Mouse (Mus musculus) hindbrain, embryonic 12.5 days (tissue): ENCODE results near the gene Rpap1. TPM values are rescaled to one million over a fixed set of nuclear protein-coding genes. Genes with fewer than 3 reads are reported as not detected.
A peak's percentile ranks its signal among the peaks of the same experiment; 100 is the strongest.

Experiments
- ATAC-seq: fragments of 200-750 bp; cut with Nextera tagmentation; 2 replicates; pipeline ENCODE4 v1.8.0; 2017; ENCODE audit warnings: moderate TSS enrichment; ENCODE audit not compliant: low FRiP score
- H3K27ac ChIP-seq: fragments of 300-500 bp; sonication (generic); 2 replicates; pipeline ENCODE4 v1.5.1; 2016; ENCODE audit warnings: mild to moderate bottlenecking
- H3K27me3 ChIP-seq: fragments of 300-500 bp; sonication (generic); 2 replicates; pipeline ENCODE4 v1.6.1; 2016; ENCODE audit warnings: mild to moderate bottlenecking
- H3K36me3 ChIP-seq: fragments of 300-500 bp; sonication (generic); 2 replicates; pipeline ENCODE4 v1.6.1; 2016; ENCODE audit warnings: mild to moderate bottlenecking
- H3K4me1 ChIP-seq: fragments of 300-500 bp; sonication (generic); 2 replicates; pipeline ENCODE4 v1.6.1; 2016
- H3K4me2 ChIP-seq: fragments of 300-500 bp; sonication (generic); replicated peaks from 2 replicates; pipeline ENCODE4 v1.6.1; 2016; ENCODE audit warnings: mild to moderate bottlenecking
- H3K4me3 ChIP-seq: fragments of 300-500 bp; sonication (generic); 2 replicates; pipeline ENCODE4 v1.5.1; 2016; ENCODE audit warnings: mild to moderate bottlenecking
- H3K9ac ChIP-seq: fragments of 300-500 bp; sonication (generic); 2 replicates; pipeline ENCODE4 v1.6.1; 2016; ENCODE audit warnings: mild to moderate bottlenecking, moderate library complexity
- H3K9me3 ChIP-seq: fragments of 300-500 bp; sonication (generic); replicated peaks from 2 replicates; pipeline ENCODE4 v1.6.1; 2016; ENCODE audit warnings: mild to moderate bottlenecking
- WGBS: fragments of 180-500 bp; shearing (Covaris S2); methylation state at CpG from one replicate; pipeline ENCODE4 v1.1.7; 2016; 5-methylcytosine and 5-hydroxymethylcytosine counted together
- polyA plus RNA-seq: library from polyadenylated mRNA; unstranded; fragments of >200 nt; fragmentation: Nextera tagmentation; extraction: Ambion mirVana; gene quantifications from 2 replicates; pipeline ENCODE4 v1.2.1, GENCODE M21; 2016

The Rpap1 gene
- polyA plus RNA-seq, 1 experiment from 2014 or later = 31.0 TPM

DNA sequence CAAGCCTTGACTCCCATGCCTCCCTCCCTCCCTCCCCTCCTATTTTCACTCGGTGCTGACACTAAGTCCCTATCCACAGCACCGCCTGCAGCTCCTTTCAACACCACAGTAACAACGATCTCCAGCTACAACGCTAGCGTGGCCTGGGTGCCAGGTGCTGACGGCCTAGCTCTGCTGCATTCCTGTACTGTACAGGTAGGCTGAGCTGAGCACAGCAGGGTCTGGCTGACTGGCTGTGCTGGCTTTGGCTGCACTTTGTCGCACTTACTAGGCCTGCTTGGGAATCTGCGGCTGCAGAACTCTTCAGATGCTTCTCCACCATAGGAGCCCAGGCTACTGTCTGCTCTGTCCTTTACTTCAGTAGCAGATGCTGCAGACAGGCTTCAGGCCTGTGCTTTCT lies 18.2 kb upstream of the Rpap1 start:
- H3K9me3 ChIP-seq = no peaks in the 10 kb centered on the region
- 40% methylated on average over 8 of the region's 8 CpGs for WGBS
- H3K9ac ChIP-seq = 0 out of 2 replicates have a peak overlapping the region, but pooled peaks have one; percentile 23
- no peak overlapping the region for H3K4me3 ChIP-seq
- no peak overlapping the region for H3K27ac ChIP-seq
- H3K4me2 ChIP-seq = no peak overlapping the region
- peaks cover 7% of the 10 kb centered on the region; the same call in 1 of the 2 replicates for H3K27me3 ChIP-seq
- peaks cover 57% of the 10 kb centered on the region for H3K4me1 ChIP-seq
- no peak for ATAC-seq
- H3K36me3 ChIP-seq = peaks cover 28% of the 10 kb centered on the region

- peaks cover 62% of the 10 kb centered on the region for H3K4me1 ChIP-seq
- peak overlapping the region; percentile 23; the same call in 1 of the 2 replicates for H3K9ac ChIP-seq
- 29% methylated on average over 9 of the region's 9 CpGs for WGBS
- no peak for ATAC-seq
- peaks cover 11% of the 10 kb centered on the region; the same call in 1 of the 2 replicates for H3K27me3 ChIP-seq
- no peaks in the 10 kb centered on the region for H3K9me3 ChIP-seq
- H3K4me3 ChIP-seq = no peak overlapping the region
- H3K27ac ChIP-seq = 0 out of 2 replicates have a peak overlapping the region, but pooled peaks have one; percentile 14
- peaks cover 20% of the 10 kb centered on the region for H3K36me3 ChIP-seq
- no peak overlapping the region for H3K4me2 ChIP-seq
These were observed 17.4 kb upstream of the Rpap1 start for GRCm38 (mm10) chr2:119804776-119805175.

DNA sequence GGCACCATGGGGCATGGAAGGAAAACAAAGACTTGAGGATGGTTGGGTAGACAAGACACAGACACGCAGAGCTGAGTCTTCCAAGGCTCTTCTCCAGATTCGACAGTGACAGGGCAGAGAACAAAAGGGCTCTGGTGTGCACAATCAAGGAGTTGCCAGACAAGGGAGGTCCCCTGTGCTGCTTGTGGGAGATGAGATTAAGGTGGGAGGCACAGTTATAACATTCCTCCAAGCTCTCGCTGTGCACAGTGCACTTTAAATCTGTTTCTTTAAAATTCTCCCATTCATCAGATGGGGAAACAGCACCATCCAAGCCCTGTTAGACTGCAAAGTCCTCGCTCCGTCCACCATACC lies 16.9 kb upstream of the Rpap1 start:
- Histone ChIP-seq H3K36me3 (peaks cover 15% of the 10 kb centered on the region; the same call in 1 of the 2 replicates), H3K27ac (peak overlapping the region; percentile 14; the same call in 1 of the 2 replicates), H3K9me3 (no peaks in the 10 kb centered on the region), H3K4me3 (no peak overlapping the region), H3K9ac (0 out of 2 replicates have a peak overlapping the region, but pooled peaks have one; percentile 23), H3K4me1 (peaks cover 62% of the 10 kb centered on the region), H3K4me2 (no peak overlapping the region), H3K27me3 (peaks cover 11% of the 10 kb centered on the region; the same call in 1 of the 2 replicates)
- 35% methylated on average over 5 of the region's 5 CpGs for WGBS
- no peak for ATAC-seq

- Histone ChIP-seq H3K9ac (peak overlapping the region; percentile 24; the same call in 1 of the 2 replicates), H3K36me3 (peaks cover 11% of the 10 kb centered on the region; the same call in 1 of the 2 replicates), H3K4me3 (no peak overlapping the region), H3K4me2 (0 out of 2 replicates have a peak overlapping the region, but pooled peaks have one; percentile 12), H3K9me3 (no peaks in the 10 kb centered on the region), H3K27ac (peak overlapping the region; percentile 67), H3K27me3 (peaks cover 13% of the 10 kb centered on the region; the same call in 1 of the 2 replicates), H3K4me1 (peaks cover 61% of the 10 kb centered on the region)
- 14% methylated on average over 6 of the region's 6 CpGs for WGBS
- ATAC-seq = peak; percentile 39
These were observed 16.4 kb upstream of the Rpap1 start for GRCm38 (mm10) chr2:119803618-119804274.

- no peak overlapping the region for H3K4me3 ChIP-seq
These were observed 15.7 kb upstream of the Rpap1 start for GRCm38 (mm10) chr2:119802767-119803617.

GRCm38 (mm10) chr2:119800876-119801846 lies 13.8 kb upstream of the Rpap1 start:
- peaks cover 56% of the 10 kb centered on the region for H3K4me1 ChIP-seq
- no peaks in the 10 kb centered on the region for H3K9me3 ChIP-seq
- peak overlapping the region; percentile 94; the same call in 1 of the 2 replicates for H3K9ac ChIP-seq
- H3K4me3 ChIP-seq = peak overlapping the region; percentile 71
- H3K27ac ChIP-seq = no peak overlapping the region
- peaks cover 6% of the 10 kb centered on the region; the same call in 1 of the 2 replicates for H3K36me3 ChIP-seq
- H3K4me2 ChIP-seq = peak overlapping the region; percentile 99
- peaks cover 30% of the 10 kb centered on the region for H3K27me3 ChIP-seq
- no peak for ATAC-seq
- WGBS = 44% methylated on average over 15 of the region's 15 CpGs

More at GRCm38 (mm10) chr2:119802767-119803617, 15.7 kb upstream of the Rpap1 start:
- Histone ChIP-seq H3K27ac (peak overlapping the region; percentile 67), H3K9ac (0 out of 2 replicates have a peak overlapping the region, but pooled peaks have one; percentile 24), H3K4me1 (peaks cover 56% of the 10 kb centered on the region), H3K4me2 (peak overlapping the region; percentile 12; the same call in 1 of the 2 replicates), H3K9me3 (no peaks in the 10 kb centered on the region), H3K27me3 (peaks cover 13% of the 10 kb centered on the region; the same call in 1 of the 2 replicates), H3K36me3 (peaks cover 11% of the 10 kb centered on the region; the same call in 1 of the 2 replicates)
- peak; percentile 63 for ATAC-seq
- WGBS = 27% methylated on average over 10 of the region's 10 CpGs

- Histone ChIP-seq H3K36me3 (no peaks in the 10 kb centered on the region), H3K9ac (peak overlapping the region; percentile 94), H3K9me3 (no peaks in the 10 kb centered on the region), H3K27ac (peak overlapping the region; percentile 62), H3K4me2 (peak overlapping the region; percentile 99), H3K27me3 (peaks cover 30% of the 10 kb centered on the region), H3K4me1 (peaks cover 47% of the 10 kb centered on the region), H3K4me3 (peak overlapping the region; percentile 71)
- ATAC-seq = no peak; the same call in 1 of the 2 replicates
- WGBS = under 1% methylated on average over 25 of the region's 27 CpGs
These were observed 12.7 kb upstream of the Rpap1 start for GRCm38 (mm10) chr2:119799961-119800550.

DNA sequence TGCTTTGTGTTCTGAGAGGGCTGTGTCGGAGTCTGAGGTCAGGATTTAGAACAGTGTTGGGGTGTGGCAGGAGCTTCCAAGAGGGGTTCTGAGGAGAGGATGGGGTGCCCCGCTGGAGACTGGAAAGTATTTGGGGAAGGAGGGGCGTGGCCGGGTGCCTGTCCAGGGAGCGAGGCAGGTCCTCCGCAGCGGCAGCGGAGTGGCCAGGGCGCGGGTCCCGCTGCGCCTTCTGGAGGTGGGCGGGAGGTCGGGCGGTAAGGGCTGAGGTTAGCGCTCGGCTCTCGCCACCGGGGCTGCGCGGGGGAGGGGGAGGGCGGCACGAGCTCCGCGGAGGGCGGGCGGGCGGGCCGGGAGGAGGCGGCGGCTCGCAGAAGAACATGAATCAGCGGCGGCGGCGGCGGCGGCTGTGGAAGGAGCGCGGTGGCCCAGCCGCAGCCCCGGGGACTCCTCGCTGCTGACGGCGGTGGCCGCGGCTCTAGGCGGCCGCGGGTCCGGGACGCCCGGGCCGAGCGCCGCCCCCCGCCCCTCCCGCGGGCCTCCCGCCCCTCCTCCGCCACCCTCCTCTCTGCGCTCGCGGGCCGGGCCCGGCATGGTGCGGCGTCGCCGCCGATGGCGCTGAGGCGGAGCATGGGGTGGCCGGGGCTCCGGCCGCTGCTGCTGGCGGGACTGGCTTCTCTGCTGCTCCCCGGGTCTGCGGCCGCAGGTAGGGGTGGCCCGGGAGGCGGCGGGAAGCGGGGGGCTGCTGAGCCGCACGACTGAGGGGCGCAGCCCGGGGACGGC lies 12.0 kb upstream of the Rpap1 start:
- H3K9me3 ChIP-seq = no peaks in the 10 kb centered on the region
- peak overlapping the region; percentile 71 for H3K4me3 ChIP-seq
- no peaks in the 10 kb centered on the region for H3K36me3 ChIP-seq
- peaks cover 30% of the 10 kb centered on the region for H3K27me3 ChIP-seq
- peak; percentile 65 for ATAC-seq
- H3K4me2 ChIP-seq = peak overlapping the region; percentile 99
- peaks cover 40% of the 10 kb centered on the region for H3K4me1 ChIP-seq
- 2% methylated on average over 42 of the region's 89 CpGs for whole genome bisulfite sequencing
- H3K27ac ChIP-seq = peak overlapping the region; percentile 62
- peak overlapping the region; percentile 94 for H3K9ac ChIP-seq

DNA sequence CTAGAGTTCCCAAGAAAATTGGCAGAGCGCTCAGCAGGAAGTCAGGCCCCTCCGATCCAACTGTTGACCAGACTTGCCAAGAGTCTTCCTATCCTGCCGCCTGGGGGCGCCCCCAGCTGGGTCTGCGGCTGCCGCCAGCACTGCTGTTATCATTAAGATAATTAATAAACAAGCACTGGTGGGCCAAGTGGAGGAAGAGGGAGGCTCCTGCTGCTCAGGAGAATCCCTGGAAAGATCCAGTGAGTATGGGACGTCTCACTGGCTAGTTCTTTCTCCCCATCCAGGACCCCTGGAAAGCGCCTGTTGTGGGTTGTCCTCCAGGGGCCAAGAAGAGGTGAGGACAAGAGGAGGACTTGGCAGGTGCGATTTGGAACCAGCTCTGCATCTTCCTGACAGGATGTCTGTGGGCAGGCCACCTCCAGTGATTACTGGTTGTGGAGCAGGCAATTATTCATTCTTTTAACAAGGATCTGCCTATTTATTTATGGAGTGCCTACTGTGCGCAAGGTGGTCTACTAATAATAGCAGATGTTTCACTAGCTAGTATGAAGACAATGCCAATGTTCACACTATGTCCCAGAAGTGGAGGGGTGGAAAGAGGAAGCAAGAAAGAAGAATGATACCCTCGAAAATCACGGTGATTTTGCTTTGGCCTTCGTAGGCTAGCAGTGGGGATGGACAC lies 11.1 kb upstream of the Rpap1 start:
- no peak overlapping the region for H3K4me3 ChIP-seq
- H3K4me1 ChIP-seq = peaks cover 30% of the 10 kb centered on the region
- no peak overlapping the region for H3K27ac ChIP-seq
- H3K36me3 ChIP-seq = no peaks in the 10 kb centered on the region
- no peak for ATAC-seq
- H3K9ac ChIP-seq = no peak overlapping the region
- no peak overlapping the region for H3K4me2 ChIP-seq
- H3K9me3 ChIP-seq = no peaks in the 10 kb centered on the region
- 14% methylated on average over 13 of the region's 13 CpGs for WGBS
- peaks cover 30% of the 10 kb centered on the region for H3K27me3 ChIP-seq

DNA sequence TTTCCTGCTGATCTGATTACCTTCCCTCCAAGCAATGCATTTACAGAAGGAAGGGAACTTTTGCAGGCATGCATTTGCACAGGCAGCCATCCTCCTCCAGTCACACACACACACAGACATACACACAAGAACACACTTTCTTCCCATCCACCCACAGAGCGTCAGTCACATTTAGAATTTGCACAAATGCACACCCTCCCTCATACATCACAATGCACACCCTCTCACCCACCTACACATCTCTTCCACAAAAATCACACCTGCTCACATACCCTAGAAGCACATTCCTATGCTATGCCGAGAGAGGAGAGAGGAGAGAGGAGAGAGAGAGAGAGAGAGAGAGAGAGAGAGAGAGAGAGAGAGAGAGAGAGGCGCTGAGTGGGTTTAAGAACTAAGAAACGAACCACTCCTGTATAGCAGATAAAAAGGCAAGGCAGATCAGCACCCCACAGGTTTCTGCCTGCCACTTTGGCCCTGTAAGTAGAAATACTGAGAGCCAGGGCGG lies 10.0 kb upstream of the Rpap1 start, which contains the start of gene Tyro3:
TSS of gene Tyro3 (plus strand) at position 455 of the 505 bp plus-strand sequence.
- Histone ChIP-seq H3K9ac (no peak within 1 kb of the TSS), H3K4me1 (peaks cover 19% of the 10 kb centered on the region), H3K27me3 (peaks cover 27% of the 10 kb centered on the region), H3K36me3 (no peaks in the 10 kb centered on the region), H3K4me2 (no peak within 1 kb of the TSS), H3K4me3 (no peak within 1 kb of the TSS), H3K27ac (no peak within 1 kb of the TSS), H3K9me3 (no peaks in the 10 kb centered on the region)
- 72% methylated on average over 5 of the region's 5 CpGs for WGBS
- no peak for ATAC-seq
